Mouse (Mus musculus) gastrocnemius, postnatal 36 days (tissue): ENCODE data around the gene Ehd3. TPM values are rescaled to one million over a fixed set of nuclear protein-coding genes. Genes with fewer than 3 reads are reported as not detected.

Experiments used
- DNase-seq, 2 experiments: peaks; one replicate each; pipeline ENCODE4 v3.0.0; 2022
- intact Hi-C: fragments of 180-260 bp; cut with DNase I; formaldehyde crosslinking; loops from one replicate; pipeline ENCODE4 v1.15.1; 2025
- total RNA-seq, 2 experiments: library from RNA; stranded (reverse); gene quantifications; 2 replicates each; pipeline ENCODE4 v1.2.3; 2021

The Ehd3 gene
- total RNA-seq, 2 experiments from 2014 or later = 3.4 to 3.6 TPM

DNA sequence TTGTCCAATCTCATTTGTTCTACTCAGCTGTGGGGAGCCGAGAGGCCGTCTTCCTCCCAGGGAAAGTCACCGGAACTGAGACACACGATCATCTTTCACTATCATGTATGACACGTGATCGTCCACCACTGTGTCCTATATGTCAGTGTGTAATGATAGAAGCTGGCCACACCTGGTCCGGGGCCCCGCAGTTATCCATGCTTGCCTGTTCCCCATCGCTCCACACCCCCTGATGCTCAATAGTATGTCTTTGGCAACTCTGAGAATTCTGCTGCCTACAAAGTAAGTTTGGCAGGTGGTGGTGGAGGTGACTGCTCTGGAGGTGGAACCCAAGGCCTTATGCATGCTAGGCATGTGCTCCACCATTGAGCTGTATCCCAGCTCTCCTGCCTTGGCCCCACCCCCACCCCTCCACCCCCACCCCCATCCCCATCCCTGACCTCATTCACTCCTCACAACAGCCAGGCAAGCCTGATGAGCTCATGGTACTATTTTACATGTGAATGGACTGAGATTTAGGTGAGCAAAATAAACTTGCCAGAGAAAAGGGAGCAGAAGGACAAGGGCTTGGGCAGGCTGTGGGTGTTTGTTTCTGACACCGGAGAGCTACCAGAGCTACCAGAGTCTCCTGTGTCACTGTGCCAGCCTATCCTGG is 75.5 kb downstream of the Ehd3 start:
- no peak for DNase-seq
- intact Hi-C loops = no loop called here

DNA sequence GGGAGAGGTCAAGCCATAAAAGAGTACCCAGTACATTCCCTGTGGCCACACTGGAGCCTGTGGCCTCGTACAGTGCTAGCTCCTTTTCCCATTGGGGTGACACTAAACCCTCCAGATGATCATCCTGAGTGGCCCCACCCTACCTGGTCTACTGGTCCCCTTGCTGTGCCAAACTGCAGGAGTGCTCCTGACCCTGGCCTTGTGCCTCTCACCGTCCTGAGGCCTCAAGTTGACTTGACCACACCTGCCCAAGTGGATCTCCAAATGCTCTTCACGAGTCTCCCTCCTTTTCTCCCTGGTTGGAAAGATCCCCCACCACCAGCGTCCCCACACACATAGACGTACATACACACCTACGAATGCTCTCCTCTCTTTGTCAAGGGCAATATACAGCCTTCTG is 76.4 kb downstream of the Ehd3 start:
- intact Hi-C loops = loop anchor here (2.0 to 5.0 kb wide), 2 partner anchors 75 to 308 kb away; partner anchors contain the start of gene Ehd3
- no peak for DNase-seq

DNA sequence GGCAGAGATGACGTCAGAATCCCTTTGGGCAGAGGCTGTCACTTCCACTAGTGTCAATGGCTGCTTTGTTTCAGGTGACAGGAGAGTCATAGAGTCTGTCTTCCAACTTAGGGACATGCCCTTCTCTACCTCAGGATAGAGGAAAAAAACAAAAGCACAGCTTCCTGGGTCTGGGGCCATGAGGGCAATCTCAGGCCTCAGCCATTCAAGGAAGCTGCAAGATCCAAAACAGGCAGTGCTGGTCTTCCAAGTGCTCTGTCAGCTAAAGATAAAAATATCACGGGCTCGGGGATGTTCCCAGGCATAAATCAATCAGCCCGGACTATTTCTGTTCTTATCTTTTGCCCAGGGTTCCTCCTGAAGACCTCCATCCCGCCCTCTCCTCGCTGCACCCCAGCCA is 77.4 kb downstream of the Ehd3 start:
- intact Hi-C loops = loop anchor here (2.0 to 5.0 kb wide), 2 partner anchors 76 to 309 kb away; partner anchors contain the start of gene Ehd3
- no peak for DNase-seq

Other genes with a start within 250 kb of the Ehd3 start
- not detected for gene Galnt14, start 93.7 kb upstream of the Ehd3 start, total RNA-seq
- gene Xdh, start 146.1 kb downstream of the Ehd3 start, total RNA-seq = 10 to 100 TPM; 46.5 to 54.0 TPM
- gene Srd5a2, start 243.8 kb downstream of the Ehd3 start, total RNA-seq = not detected